Mouse (Mus musculus) hindbrain, postnatal 0 days (tissue): ENCODE results near the gene Lin28b. TPM values are rescaled to one million over a fixed set of nuclear protein-coding genes. Genes with fewer than 3 reads are reported as not detected.

Experiments
- ATAC-seq: fragments of 200-750 bp; cut with Nextera tagmentation; 2 replicates; pipeline ENCODE4 v1.8.0; 2017; ENCODE audit warnings: mild to moderate bottlenecking, moderate TSS enrichment, moderate library complexity
- DNase-seq: peaks from one replicate; pipeline ENCODE4 v3.0.0-alpha.2; 2015; ENCODE audit warnings: low spot score
- H3K27ac ChIP-seq: fragments of 300-500 bp; sonication (generic); 2 replicates; pipeline ENCODE4 v1.5.1; 2014; ENCODE audit warnings: mild to moderate bottlenecking
- H3K27me3 ChIP-seq: fragments of 300-500 bp; sonication (generic); 2 replicates; pipeline ENCODE4 v1.6.1; 2014; ENCODE audit warnings: low read length, mixed read lengths; ENCODE audit not compliant: insufficient read depth
- H3K36me3 ChIP-seq: fragments of 300-500 bp; sonication (generic); 2 replicates; pipeline ENCODE4 v1.6.1; 2014; ENCODE audit warnings: low read length, mixed read lengths; ENCODE audit not compliant: insufficient read depth
- H3K4me1 ChIP-seq: fragments of 300-500 bp; sonication (generic); 2 replicates; pipeline ENCODE4 v1.6.1; 2014; ENCODE audit warnings: antibody characterized with exemption, low read length, mixed read lengths; ENCODE audit not compliant: insufficient read depth
- H3K4me2 ChIP-seq: fragments of 300-500 bp; sonication (generic); 2 replicates; pipeline ENCODE4 v1.6.1; 2014; ENCODE audit warnings: low read depth, mild to moderate bottlenecking, low read length, moderate library complexity, mixed read lengths
- H3K4me3 ChIP-seq: fragments of 300-500 bp; sonication (generic); 2 replicates; pipeline ENCODE4 v1.5.1; 2014; ENCODE audit warnings: low read length
- H3K9ac ChIP-seq: fragments of 300-500 bp; sonication (generic); replicated peaks from 2 replicates; pipeline ENCODE4 v1.6.1; 2014; ENCODE audit warnings: mild to moderate bottlenecking, low read length, moderate library complexity, mixed read lengths
- H3K9me3 ChIP-seq: fragments of 300-500 bp; sonication (generic); 2 replicates; pipeline ENCODE4 v1.6.1; 2016; ENCODE audit warnings: low read length, mixed read lengths
- CTCF ChIP-seq: IDR thresholded peaks from 2 replicates; pipeline ENCODE4 v1.5.1; 2016; ENCODE audit warnings: antibody characterized with exemption, control low read depth, low read depth
- WGBS: fragments of 180-500 bp; shearing (Covaris S2); extraction: QIAGEN DNeasy Blood & Tissue Kit; methylation state at CpG from one replicate; pipeline ENCODE4 v1.1.7; 2014; 5-methylcytosine and 5-hydroxymethylcytosine counted together
- polyA plus RNA-seq: library from polyadenylated mRNA; unstranded; fragments of >200 nt; fragmentation: Nextera tagmentation; extraction: Ambion mirVana; gene quantifications from 2 replicates; pipeline ENCODE4 v1.2.1, GENCODE M21; 2015
- total RNA-seq: library from RNA; depleted of rRNA; stranded (reverse); fragments of >200 nt; gene quantifications from 2 replicates; pipeline ENCODE4 v1.2.3, GENCODE M21; 2014

The Lin28b gene
- total and polyA plus RNA-seq, 2 experiments from 2014 or later = 3.6 to 8.0 TPM

DNA sequence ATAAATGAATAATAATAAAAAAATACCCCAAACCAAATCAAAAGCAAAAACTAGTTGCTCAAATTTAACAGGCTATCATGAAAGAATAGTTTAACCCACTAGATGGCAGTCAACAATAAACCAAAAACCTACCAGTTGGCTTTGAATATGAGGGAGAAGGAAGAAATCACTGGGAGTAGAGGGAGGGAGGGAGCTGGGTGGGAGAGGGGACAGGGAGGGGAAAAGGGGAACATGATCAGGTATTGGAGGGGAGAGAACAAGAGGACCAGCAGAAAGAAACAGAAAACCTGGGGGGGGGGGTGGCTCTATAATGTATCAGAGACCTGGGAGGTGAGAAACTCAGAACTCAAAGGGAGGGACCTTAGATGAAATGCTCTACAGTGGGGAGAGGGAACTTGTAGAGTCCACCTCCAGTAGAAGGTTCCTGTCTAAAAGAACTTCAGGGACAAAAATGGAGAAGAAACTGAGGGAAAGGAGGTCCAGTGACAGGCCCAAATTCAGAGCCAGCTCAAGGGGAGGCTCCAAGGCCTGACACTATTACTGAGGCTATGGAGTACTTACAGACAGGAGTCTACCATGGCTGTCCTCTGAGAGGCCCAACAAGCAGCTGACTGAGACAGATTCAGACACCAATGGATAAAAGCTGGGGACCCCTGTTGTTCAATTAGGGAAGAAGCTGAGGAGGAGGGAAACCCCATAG is 104.1 kb downstream of the Lin28b start:
- ATAC-seq (no peak), DNase-seq (peak; percentile 72)
- H3K27ac ChIP-seq = no peak overlapping the region
- no peaks in the 10 kb centered on the region for H3K9me3 ChIP-seq
- H3K36me3 ChIP-seq = no peaks in the 10 kb centered on the region
- TF ChIP-seq CTCF = peak; percentile 56
- H3K4me2 ChIP-seq = no peak overlapping the region
- H3K4me1 ChIP-seq = no peaks in the 10 kb centered on the region
- H3K4me3 ChIP-seq = no peak overlapping the region
- no peaks in the 10 kb centered on the region for H3K27me3 ChIP-seq
- H3K9ac ChIP-seq = no peak overlapping the region

- DNase-seq (no peak), ATAC-seq (no peak)
- Histone ChIP-seq H3K4me3 (no peak overlapping the region), H3K36me3 (no peaks in the 10 kb centered on the region), H3K9me3 (no peaks in the 10 kb centered on the region), H3K4me2 (no peak overlapping the region), H3K27ac (no peak overlapping the region), H3K9ac (no peak overlapping the region), H3K27me3 (no peaks in the 10 kb centered on the region), H3K4me1 (no peaks in the 10 kb centered on the region)
- TF ChIP-seq CTCF = no peak
- WGBS = 83% methylated on average over 3 of the region's 3 CpGs
These were observed 107.9 kb downstream of the Lin28b start for GRCm38 (mm10) chr10:45378269-45378668.

- Histone ChIP-seq H3K4me2 (no peak overlapping the region), H3K27ac (no peak overlapping the region), H3K36me3 (no peaks in the 10 kb centered on the region), H3K4me3 (no peak overlapping the region), H3K9me3 (no peaks in the 10 kb centered on the region), H3K9ac (no peak overlapping the region), H3K27me3 (no peaks in the 10 kb centered on the region), H3K4me1 (no peaks in the 10 kb centered on the region)
- ATAC-seq (peak; percentile 80), DNase-seq (peak; percentile 92)
- WGBS = 37% methylated on average over 4 of the region's 4 CpGs
- TF ChIP-seq CTCF = peak; percentile 95
These were observed 113.1 kb downstream of the Lin28b start for GRCm38 (mm10) chr10:45372994-45373692.

- H3K4me2 ChIP-seq = no peak overlapping the region
- no peak overlapping the region for H3K9ac ChIP-seq
- DNase-seq (no peak), ATAC-seq (no peak)
- no peak overlapping the region for H3K27ac ChIP-seq
- 89% methylated on average over 2 of the region's 2 CpGs for WGBS
- no peaks in the 10 kb centered on the region for H3K9me3 ChIP-seq
- H3K27me3 ChIP-seq = no peaks in the 10 kb centered on the region
- H3K4me3 ChIP-seq = no peak overlapping the region
- H3K4me1 ChIP-seq = no peaks in the 10 kb centered on the region
- TF ChIP-seq CTCF = no peak
- no peaks in the 10 kb centered on the region for H3K36me3 ChIP-seq
These were observed 115.7 kb downstream of the Lin28b start for GRCm38 (mm10) chr10:45370545-45370944.

GRCm38 (mm10) chr10:45369639-45370038 is 116.6 kb downstream of the Lin28b start:
- no peaks in the 10 kb centered on the region for H3K27me3 ChIP-seq
- H3K4me3 ChIP-seq = no peak overlapping the region
- no peak for ATAC-seq
- TF ChIP-seq CTCF = no peak
- H3K27ac ChIP-seq = no peak overlapping the region
- H3K9me3 ChIP-seq = no peaks in the 10 kb centered on the region
- DNase-seq = no peak
- no peaks in the 10 kb centered on the region for H3K4me1 ChIP-seq
- no peak overlapping the region for H3K4me2 ChIP-seq
- WGBS = 87% methylated on average over 3 of the region's 3 CpGs
- H3K9ac ChIP-seq = no peak overlapping the region
- H3K36me3 ChIP-seq = no peaks in the 10 kb centered on the region

DNA sequence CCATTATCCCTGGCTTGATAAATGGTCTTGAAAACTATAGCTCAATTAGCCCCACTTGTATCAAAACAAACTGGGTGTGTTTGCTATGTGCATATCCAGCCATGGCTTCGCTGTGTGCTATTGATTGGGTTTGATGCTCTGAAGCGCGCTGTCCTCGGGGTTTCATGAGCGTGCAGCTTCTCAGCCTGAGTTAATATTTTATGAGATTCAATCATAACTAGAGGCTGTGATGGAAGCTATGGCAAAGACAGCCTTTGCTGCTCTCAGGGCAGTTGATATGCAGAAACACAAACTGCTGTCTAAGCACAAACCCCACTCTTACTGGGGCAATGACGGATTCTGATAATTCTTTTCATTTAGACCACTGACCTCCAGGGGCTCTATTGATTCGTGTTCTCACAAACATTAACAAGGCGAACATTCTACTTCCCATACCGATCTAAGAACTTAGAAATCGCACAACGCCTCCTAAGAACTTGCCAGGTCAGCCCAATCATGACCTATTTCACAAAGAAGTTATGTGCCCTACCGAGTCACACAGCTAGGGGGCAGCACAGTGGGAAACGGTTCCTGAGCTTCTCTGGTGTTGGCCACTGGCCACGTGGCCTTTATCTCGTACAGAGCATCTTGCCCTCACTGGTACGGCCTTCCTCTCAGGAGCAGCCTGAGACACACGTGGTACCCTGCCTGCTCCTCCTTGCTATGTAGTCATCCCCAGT is 119.0 kb downstream of the Lin28b start:
- no peaks in the 10 kb centered on the region for H3K4me1 ChIP-seq
- H3K9me3 ChIP-seq = no peaks in the 10 kb centered on the region
- H3K27ac ChIP-seq = no peak overlapping the region
- no peak overlapping the region for H3K9ac ChIP-seq
- DNase-seq = no peak
- ATAC-seq = no peak
- 85% methylated on average over 17 of the region's 17 CpGs for WGBS
- peak; percentile 56 for TF ChIP-seq CTCF
- no peak overlapping the region for H3K4me2 ChIP-seq
- no peak overlapping the region for H3K4me3 ChIP-seq
- H3K27me3 ChIP-seq = no peaks in the 10 kb centered on the region
- no peaks in the 10 kb centered on the region for H3K36me3 ChIP-seq

GRCm38 (mm10) chr10:45363396-45363795 is 122.8 kb downstream of the Lin28b start:
- 58% methylated on average over 5 of the region's 5 CpGs for WGBS
- H3K9me3 ChIP-seq = no peaks in the 10 kb centered on the region
- DNase-seq (no peak), ATAC-seq (no peak)
- no peak overlapping the region for H3K4me2 ChIP-seq
- no peak overlapping the region for H3K9ac ChIP-seq
- no peaks in the 10 kb centered on the region for H3K27me3 ChIP-seq
- no peaks in the 10 kb centered on the region for H3K4me1 ChIP-seq
- H3K4me3 ChIP-seq = no peak overlapping the region
- no peak for TF ChIP-seq CTCF
- no peak overlapping the region for H3K27ac ChIP-seq
- H3K36me3 ChIP-seq = no peaks in the 10 kb centered on the region
